Mouse (Mus musculus) urinary bladder, adult 18-20 months (tissue): ENCODE results near the gene Gm9046.
A peak's percentile ranks its signal among the peaks of the same experiment; 100 is the strongest.
"Not testable (repeated sequence)": the region's sequence is repeated elsewhere in the genome, so short reads cannot be mapped to it uniquely, and the experiment has no call there.

Experiments used
- DNase-seq, 2 experiments: peaks; one replicate each; pipeline ENCODE4 v3.0.0; 2022; ENCODE audit warnings: low spot score in 2 of 2, mixed read lengths in 2 of 2

The Gm9046 gene

DNA sequence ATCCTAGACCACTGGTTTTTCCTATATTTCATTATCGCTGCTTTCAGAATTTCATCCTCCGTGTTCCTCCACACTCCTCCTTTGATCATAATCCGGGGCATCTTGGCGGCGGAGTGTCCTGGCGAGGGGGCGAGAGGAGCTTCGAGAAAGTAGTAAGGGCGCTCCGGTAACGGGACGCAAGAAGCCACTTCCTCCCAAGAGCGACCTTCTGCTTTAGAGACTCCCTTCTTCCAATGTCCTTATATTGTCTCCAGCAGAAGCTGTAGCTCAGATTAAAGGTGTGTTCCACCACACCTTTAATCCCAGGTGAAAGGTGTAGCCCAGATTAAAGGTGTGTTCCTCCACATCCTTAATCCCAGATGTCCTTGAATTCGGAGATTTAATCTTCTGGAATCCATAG lies at the start of gene Gm9046:
Gene Gm9046 (minus strand): TSS at position 101 of the 400 bp plus-strand sequence.
- not testable (repeated sequence) for DNase-seq

DNA sequence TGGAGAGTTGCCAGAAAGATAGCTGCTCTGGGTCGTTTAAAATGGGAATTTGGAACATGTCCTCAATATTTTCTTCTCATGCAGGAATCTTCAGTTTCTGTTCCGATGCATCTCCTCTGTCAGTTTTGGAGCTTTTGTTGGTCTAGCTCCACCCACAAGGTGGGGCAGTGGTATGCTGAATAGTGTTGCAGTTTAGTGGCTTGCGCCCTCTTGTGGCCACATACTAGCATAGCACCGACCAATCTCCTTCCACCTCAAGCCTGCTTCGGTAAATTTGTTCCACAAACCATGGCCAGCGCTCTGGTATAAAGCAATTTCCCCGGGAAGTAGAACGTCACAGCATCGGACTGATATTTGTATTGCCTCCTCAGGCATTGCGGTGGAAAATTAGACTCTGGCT lies 27.4 kb upstream of the Gm9046 start:
- peak; percentile 56 to 62 for DNase-seq

DNA sequence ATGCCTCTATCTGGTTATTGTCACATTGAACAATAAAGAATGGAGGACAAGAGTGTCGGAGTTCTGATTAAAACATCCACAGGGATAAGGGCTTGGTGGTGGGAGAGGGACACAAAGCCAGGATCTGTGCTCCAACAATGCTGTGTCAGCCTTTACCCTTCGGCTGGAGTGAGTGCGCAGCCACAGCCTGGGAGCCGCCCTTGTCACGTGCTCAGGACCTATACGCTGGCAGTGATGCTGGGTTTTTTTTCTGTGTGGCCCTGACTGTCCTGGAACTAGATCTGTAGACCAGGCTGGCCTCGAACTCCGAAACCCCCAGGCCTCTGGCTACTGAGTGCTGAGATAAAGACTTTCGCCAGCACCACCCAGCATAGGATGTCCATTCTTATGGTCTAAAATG lies 26.5 kb upstream of the Gm9046 start:
- DNase-seq: no peak

DNA sequence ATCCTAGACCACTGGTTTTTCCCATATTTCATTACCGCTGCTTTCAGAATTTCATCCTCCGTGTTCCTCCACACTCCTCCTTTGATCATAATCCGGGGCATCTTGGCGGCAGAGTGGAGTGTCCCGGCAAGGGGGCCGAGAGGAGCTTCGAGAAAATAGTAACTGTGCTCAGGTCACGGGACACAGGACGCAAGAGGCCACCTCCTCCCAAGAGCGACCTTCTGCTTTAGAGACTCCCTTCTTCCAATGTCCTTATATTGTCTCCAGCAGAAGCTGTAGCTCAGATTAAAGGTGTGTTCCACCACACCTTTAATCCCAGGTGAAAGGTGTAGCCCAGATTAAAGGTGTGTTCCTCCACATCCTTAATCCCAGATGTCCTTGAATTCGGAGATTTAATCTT lies 10.9 kb upstream of the Gm9046 start, which contains the start of gene Gm9049:
Gene Gm9049 (minus strand): TSS at position 101 of the 400 bp plus-strand sequence.
- DNase-seq: not testable (repeated sequence)

DNA sequence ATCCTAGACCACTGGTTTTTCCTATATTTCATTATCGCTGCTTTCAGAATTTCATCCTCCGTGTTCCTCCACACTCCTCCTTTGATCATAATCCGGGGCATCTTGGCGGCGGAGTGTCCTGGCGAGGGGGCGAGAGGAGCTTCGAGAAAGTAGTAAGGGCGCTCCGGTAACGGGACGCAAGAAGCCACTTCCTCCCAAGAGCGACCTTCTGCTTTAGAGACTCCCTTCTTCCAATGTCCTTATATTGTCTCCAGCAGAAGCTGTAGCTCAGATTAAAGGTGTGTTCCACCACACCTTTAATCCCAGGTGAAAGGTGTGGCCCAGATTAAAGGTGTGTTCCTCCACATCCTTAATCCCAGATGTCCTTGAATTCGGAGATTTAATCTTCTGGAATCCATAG lies 5.5 kb upstream of the Gm9046 start, which contains the start of gene Gm9048:
Gene Gm9048 (minus strand): TSS at position 101 of the 400 bp plus-strand sequence.
- DNase-seq: not testable (repeated sequence)

DNA sequence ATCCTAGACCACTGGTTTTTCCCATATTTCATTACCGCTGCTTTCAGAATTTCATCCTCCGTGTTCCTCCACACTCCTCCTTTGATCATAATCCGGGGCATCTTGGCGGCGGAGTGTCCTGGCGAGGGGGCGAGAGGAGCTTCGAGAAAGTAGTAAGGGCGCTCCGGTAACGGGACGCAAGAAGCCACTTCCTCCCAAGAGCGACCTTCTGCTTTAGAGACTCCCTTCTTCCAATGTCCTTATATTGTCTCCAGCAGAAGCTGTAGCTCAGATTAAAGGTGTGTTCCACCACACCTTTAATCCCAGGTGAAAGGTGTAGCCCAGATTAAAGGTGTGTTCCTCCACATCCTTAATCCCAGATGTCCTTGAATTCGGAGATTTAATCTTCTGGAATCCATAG lies 5.3 kb downstream of the Gm9046 start, which contains the start of gene Gm9045:
Gene Gm9045 (minus strand): TSS at position 101 of the 400 bp plus-strand sequence.
- not testable (repeated sequence) for DNase-seq

DNA sequence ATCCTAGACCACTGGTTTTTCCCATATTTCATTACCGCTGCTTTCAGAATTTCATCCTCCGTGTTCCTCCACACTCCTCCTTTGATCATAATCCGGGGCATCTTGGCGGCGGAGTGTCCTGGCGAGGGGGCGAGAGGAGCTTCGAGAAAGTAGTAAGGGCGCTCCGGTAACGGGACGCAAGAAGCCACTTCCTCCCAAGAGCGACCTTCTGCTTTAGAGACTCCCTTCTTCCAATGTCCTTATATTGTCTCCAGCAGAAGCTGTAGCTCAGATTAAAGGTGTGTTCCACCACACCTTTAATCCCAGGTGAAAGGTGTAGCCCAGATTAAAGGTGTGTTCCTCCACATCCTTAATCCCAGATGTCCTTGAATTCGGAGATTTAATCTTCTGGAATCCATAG lies 10.7 kb downstream of the Gm9046 start, which contains the start of gene Gm9044:
Gene Gm9044 (minus strand): TSS at position 101 of the 400 bp plus-strand sequence.
- not testable (repeated sequence) for DNase-seq

DNA sequence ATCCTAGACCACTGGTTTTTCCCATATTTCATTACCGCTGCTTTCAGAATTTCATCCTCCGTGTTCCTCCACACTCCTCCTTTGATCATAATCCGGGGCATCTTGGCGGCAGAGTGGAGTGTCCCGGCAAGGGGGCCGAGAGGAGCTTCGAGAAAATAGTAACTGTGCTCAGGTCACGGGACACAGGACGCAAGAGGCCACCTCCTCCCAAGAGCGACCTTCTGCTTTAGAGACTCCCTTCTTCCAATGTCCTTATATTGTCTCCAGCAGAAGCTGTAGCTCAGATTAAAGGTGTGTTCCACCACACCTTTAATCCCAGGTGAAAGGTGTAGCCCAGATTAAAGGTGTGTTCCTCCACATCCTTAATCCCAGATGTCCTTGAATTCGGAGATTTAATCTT lies 16.2 kb downstream of the Gm9046 start, which contains the start of gene Gm9040:
Gene Gm9040 (minus strand): TSS at position 101 of the 400 bp plus-strand sequence.
- DNase-seq: not testable (repeated sequence)

DNA sequence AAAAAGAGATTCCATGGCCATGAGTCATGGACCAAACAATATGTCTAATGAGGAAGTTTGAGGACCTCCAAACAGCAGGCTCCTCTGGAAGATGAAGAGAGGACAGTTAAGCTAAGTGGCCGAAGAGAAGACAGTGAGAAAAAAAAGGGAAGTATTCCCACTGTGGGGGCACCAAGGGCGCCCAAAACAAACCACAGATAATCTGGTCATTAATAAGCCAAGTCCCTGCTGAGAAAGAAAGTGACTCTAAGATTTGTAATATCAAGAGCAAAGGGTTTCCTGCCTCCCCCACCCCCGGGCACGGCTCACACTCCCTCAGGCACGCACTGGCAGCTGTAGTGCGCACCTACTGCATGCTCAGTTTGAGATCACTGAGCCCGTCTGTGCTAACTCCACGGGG lies 24.0 kb downstream of the Gm9046 start:
- DNase-seq: no peak

DNA sequence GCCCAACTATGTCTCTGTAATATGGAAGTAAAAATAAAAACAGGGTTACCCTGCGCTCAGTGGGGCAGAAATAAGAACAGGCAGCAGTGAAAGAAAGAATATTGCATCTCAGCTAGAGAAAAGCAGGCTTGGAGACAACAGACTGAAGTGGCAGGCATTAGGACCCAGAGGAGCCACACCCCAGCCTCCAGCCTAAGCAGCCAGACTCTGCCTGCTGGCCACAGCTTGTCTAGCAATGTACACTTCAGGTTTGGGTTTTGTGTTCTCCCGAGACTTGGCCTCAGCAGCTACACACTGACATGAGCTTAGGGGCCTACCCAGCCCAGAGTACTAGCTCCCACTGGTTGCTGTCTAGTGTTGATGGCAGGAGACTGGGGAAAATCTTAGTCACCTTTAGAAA lies 40.9 kb downstream of the Gm9046 start:
- not testable (repeated sequence) for DNase-seq

DNA sequence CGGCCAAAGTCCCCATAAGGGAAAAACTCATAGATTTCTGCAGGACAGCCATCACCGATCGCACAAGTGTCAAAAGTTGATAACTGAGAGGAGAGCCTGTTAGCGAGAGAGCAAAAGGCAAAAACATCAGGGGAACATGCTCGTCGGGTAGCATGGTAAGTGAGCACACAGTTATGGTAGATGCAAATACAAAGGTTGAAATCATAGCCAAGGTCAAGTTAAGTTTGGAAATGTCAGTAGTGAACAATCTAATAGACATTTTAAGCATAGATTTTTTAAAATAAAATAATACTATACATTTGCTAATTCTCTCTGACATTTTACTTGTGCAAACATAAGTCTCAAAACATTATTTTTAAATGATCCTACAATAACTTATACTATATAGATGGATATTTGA lies 48.1 kb downstream of the Gm9046 start, which contains the start of gene Iltifb:
Gene Iltifb (minus strand): TSS at position 101 of the 400 bp plus-strand sequence.
- DNase-seq: no peak
